Comparison of ENCODE assay signal across 13 mouse cellular contexts in genomic region chr13:59210828-59211227, GRCm38 (mm10).
A peak's percentile ranks its signal among the peaks of the same experiment; 100 is the strongest.
DNase-seq lines count a peak whose midpoint lies in the region; ATAC-seq and TF ChIP-seq lines count a peak whose summit lies in the region.
"Had no signal": no experiment of that assay in that cellular context is flagged by ENCODE, and none has a peak within 500 bp of the region (broad histone marks: within the 10 kb centered on the region; RNA-seq: fewer than 3 reads in every experiment).

No protein-coding gene starts in this region.

- no peak for TF ChIP-seq EP300 in lung, postnatal 0 days (IDR thresholded peaks at IDR 0.05)
- TF ChIP-seq EP300 in MEL (IDR thresholded peaks at IDR 0.05; ENCODE audit: low read depth in 1 of 2, low read length in 2 of 2), result no peak

- H3K27me3 ChIP-seq in hindbrain, embryonic 10.5 days (ENCODE audit: insufficient read depth, poor library complexity, severe bottlenecking), result no peaks in the 10 kb centered on the region
- H3K27me3 ChIP-seq in hindbrain, embryonic 16.5 days (replicated peaks; ENCODE audit: control insufficient read depth, insufficient read depth, low read length), result no peaks in the 10 kb centered on the region
- H3K27me3 ChIP-seq in lung, postnatal 0 days (replicated peaks; ENCODE audit: insufficient read depth, low read length), result no peaks in the 10 kb centered on the region
- no peaks in the 10 kb centered on the region for H3K27me3 ChIP-seq in MEL (ENCODE audit: control insufficient read depth in 1 of 2, insufficient read depth in 2 of 2, low read length in 2 of 2)
- H3K27me3 ChIP-seq: kidney, embryonic 15.5 days; limb, embryonic 12.5 days had no signal

- H3K36me3 ChIP-seq in hindbrain, embryonic 10.5 days, result no peaks in the 10 kb centered on the region
- H3K36me3 ChIP-seq in hindbrain, embryonic 16.5 days (ENCODE audit: control insufficient read depth, insufficient read depth, low read length), result no peaks in the 10 kb centered on the region
- no peaks in the 10 kb centered on the region for H3K36me3 ChIP-seq in lung, postnatal 0 days (ENCODE audit: insufficient read depth, low read length)
- H3K36me3 ChIP-seq in MEL (ENCODE audit: control insufficient read depth in 1 of 2, insufficient read depth in 2 of 2, low read length in 2 of 2), result no peaks in the 10 kb centered on the region; a peak in 1 of 4 replicates
- H3K36me3 ChIP-seq: heart, embryonic 10.5 days; kidney, embryonic 15.5 days; limb, embryonic 12.5 days had no signal

- DNase-seq in hindbrain, embryonic 10.5 days (ENCODE audit: low spot score), result peak; percentile 18
- DNase-seq in lung, postnatal 0 days (ENCODE audit: low spot score), result no peak
- no peak for DNase-seq in lung, postnatal 4 days
- DNase-seq in MEL (ENCODE audit: low read depth, low spot score), result peak; percentile 38
- peak; percentile 12 for DNase-seq in embryo, embryonic 9.5 days (ENCODE audit: extremely low spot score)
- DNase-seq: lung, postnatal 14 days had no signal

- no peak for TF ChIP-seq POLR2A in MEL (IDR thresholded peaks at IDR 0.05; ENCODE audit: control insufficient read depth in 1 of 2, insufficient read depth in 1 of 2, low read depth in 1 of 2, low read length in 2 of 2, poor library complexity in 1 of 2)

- H3K9me3 ChIP-seq in hindbrain, embryonic 10.5 days, result no peaks in the 10 kb centered on the region
- no peaks in the 10 kb centered on the region for H3K9me3 ChIP-seq in hindbrain, embryonic 16.5 days (ENCODE audit: control insufficient read depth, low read length)
- H3K9me3 ChIP-seq in lung, postnatal 0 days (ENCODE audit: low read length), result no peaks in the 10 kb centered on the region
- H3K9me3 ChIP-seq in MEL (replicated peaks; ENCODE audit: insufficient read depth, low read length), result no peaks in the 10 kb centered on the region
- H3K9me3 ChIP-seq: heart, embryonic 10.5 days; kidney, embryonic 15.5 days; limb, embryonic 12.5 days had no signal

- 58% methylated on average over 5 of the region's 5 CpGs for WGBS in hindbrain, embryonic 10.5 days
- WGBS in hindbrain, embryonic 16.5 days, result 58% methylated on average over 5 of the region's 5 CpGs
- WGBS in lung, postnatal 0 days, result 61% methylated on average over 5 of the region's 5 CpGs

- peak; percentile 54 for TF ChIP-seq RAD21 in MEL (IDR thresholded peaks at IDR 0.05; ENCODE audit: low read depth, low read length)

- peaks cover 16% of the 10 kb centered on the region for H3K4me1 ChIP-seq in hindbrain, embryonic 10.5 days (replicated peaks)
- H3K4me1 ChIP-seq in hindbrain, embryonic 16.5 days (ENCODE audit: control insufficient read depth, insufficient read depth, low read depth, low read length), result no peaks in the 10 kb centered on the region; the same call in 1 of the 2 replicates
- no peaks in the 10 kb centered on the region for H3K4me1 ChIP-seq in lung, postnatal 0 days (ENCODE audit: insufficient read depth, low read depth, low read length)
- H3K4me1 ChIP-seq in MEL (ENCODE audit: control insufficient read depth in 1 of 2, insufficient read depth in 2 of 2, low read length in 2 of 2), result peaks cover 0 to 5% of the 10 kb centered on the region in 2 experiments; a peak in 1 of 4 replicates
- H3K4me1 ChIP-seq: heart, embryonic 10.5 days; kidney, embryonic 15.5 days; limb, embryonic 12.5 days had no signal

- no peak overlapping the region for H3K9ac ChIP-seq in hindbrain, embryonic 16.5 days (ENCODE audit: low read depth, low read length)
- no peak overlapping the region for H3K9ac ChIP-seq in lung, postnatal 0 days (replicated peaks; ENCODE audit: low read depth)
- no peak overlapping the region for H3K9ac ChIP-seq in MEL (ENCODE audit: control insufficient read depth, low read depth, low read length, poor library complexity, severe bottlenecking)
- H3K9ac ChIP-seq: kidney, embryonic 15.5 days; limb, embryonic 12.5 days had no signal

- H3K4me2 ChIP-seq in hindbrain, embryonic 16.5 days (ENCODE audit: low read length), result no peak overlapping the region
- no peak overlapping the region for H3K4me2 ChIP-seq in lung, postnatal 0 days (replicated peaks; ENCODE audit: low read depth, low read length)
- H3K4me2 ChIP-seq: kidney, embryonic 15.5 days; limb, embryonic 12.5 days had no signal

- TF ChIP-seq CTCF in lung, postnatal 0 days (IDR thresholded peaks at IDR 0.05), result peak; percentile 27; the same call in 1 of the 2 replicates
- TF ChIP-seq CTCF in MEL (IDR thresholded peaks at IDR 0.05 in 2 of 3, conservative IDR thresholded peaks at IDR 0.05 in 1 of 3; ENCODE audit: control insufficient read depth in 1 of 3, insufficient read depth in 1 of 3, low read depth in 2 of 3, low read length in 3 of 3, poor library complexity in 1 of 3, severe bottlenecking in 1 of 3), result peak; percentile 28 to 64 (median 59); a peak in 5 of 6 replicates

- no peaks in the 10 kb centered on the region for H3K79me2 ChIP-seq in MEL (ENCODE audit: control insufficient read depth, insufficient read depth, low read length, poor library complexity)

- no peak for ATAC-seq in hindbrain, embryonic 16.5 days
- no peak for ATAC-seq in lung, postnatal 0 days
- no peak for ATAC-seq in erythroid progenitor cell, adult 5-6 weeks (replicated peaks; ENCODE audit: low FRiP score, poor library complexity, severe bottlenecking)

- no peak overlapping the region for H3K4me3 ChIP-seq in hindbrain, embryonic 10.5 days
- no peak overlapping the region for H3K4me3 ChIP-seq in hindbrain, embryonic 16.5 days (ENCODE audit: low read length)
- H3K4me3 ChIP-seq in lung, postnatal 0 days (ENCODE audit: low read depth, low read length), result no peak overlapping the region
- H3K4me3 ChIP-seq in MEL (ENCODE audit: control insufficient read depth in 1 of 2, insufficient read depth in 1 of 2, low read depth in 2 of 2, low read length in 2 of 2), result no peak overlapping the region
- H3K4me3 ChIP-seq: erythroblast, embryonic 14.5 days; heart, embryonic 10.5 days; kidney, embryonic 15.5 days; limb, embryonic 12.5 days; myocyte had no signal

- H3K27ac ChIP-seq in hindbrain, embryonic 10.5 days, result no peak overlapping the region
- no peak overlapping the region for H3K27ac ChIP-seq in hindbrain, embryonic 16.5 days (ENCODE audit: low read depth, low read length)
- H3K27ac ChIP-seq in lung, postnatal 0 days (ENCODE audit: low read length), result no peak overlapping the region
- no peak overlapping the region for H3K27ac ChIP-seq in MEL (ENCODE audit: control insufficient read depth, low read depth, low read length)
- H3K27ac ChIP-seq: heart, embryonic 10.5 days; kidney, embryonic 15.5 days; limb, embryonic 12.5 days had no signal

TF ChIP-seq in MEL, 35 proteins besides CTCF, POLR2A, EP300 and RAD21:
- TF ChIP-seq KAT2A (conservative IDR thresholded peaks at IDR 0.05; ENCODE audit: low read depth, low read length) (no peak), ZC3H11A (IDR thresholded peaks at IDR 0.05; ENCODE audit: low read depth, low read length) (peak; percentile 51), SMC3 (IDR thresholded peaks at IDR 0.05; ENCODE audit: low read depth, low read length) (peak; percentile 68)

Comparison
In these comparisons a context has a peak if more than half of its experiments do, and no peak if none do; other contexts are left out.
1. DNase-seq: peak in hindbrain, embryonic 10.5 days (single experiment), MEL (single experiment) and embryo, embryonic 9.5 days (single experiment); none in lung, postnatal 0 days (single experiment) and lung, postnatal 4 days (0 of 2).